Mouse (Mus musculus): ENCODE measurements around the gene Cisd1.

DNA sequence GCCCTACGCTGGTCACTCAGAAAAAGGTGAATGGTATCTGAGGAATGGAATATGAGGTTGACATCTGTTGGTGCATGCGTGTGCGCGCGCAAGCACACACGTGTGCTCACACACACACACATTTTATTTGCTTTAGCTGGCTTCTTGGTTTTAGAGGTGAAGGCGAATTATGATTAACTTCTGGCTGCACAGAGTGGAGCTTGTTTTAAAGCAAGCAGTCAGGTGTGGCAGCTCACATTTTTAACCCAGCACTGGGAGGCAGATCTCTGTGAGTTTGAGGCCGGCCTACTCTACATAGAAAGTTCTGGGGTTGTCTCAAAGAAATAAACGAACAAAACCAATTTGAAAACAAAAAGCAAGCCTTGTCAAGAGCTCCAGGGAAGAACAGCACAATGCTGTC is 3.5 kb downstream of the Cisd1 start:
- TF ChIP-seq CTCF (IDR thresholded peaks at IDR 0.05; ENCODE audit: extremely low read depth, insufficient read depth, insufficient read length, insufficient replicate concordance) (no peak), POLR2A (IDR thresholded peaks at IDR 0.05; ENCODE audit: low read depth, low read length) (no peak)
